Mouse (Mus musculus): Measurements from ENCODE around the gene Upk1a. TPM values are rescaled to one million over a fixed set of nuclear protein-coding genes. Genes with fewer than 3 reads are reported as not detected.

Gene Upk1a
- polyA plus RNA-seq (2015; fragmentation: Nextera tagmentation; extraction: Ambion mirVana): 0.15 and 0.19 TPM in 2 replicates

DNA sequence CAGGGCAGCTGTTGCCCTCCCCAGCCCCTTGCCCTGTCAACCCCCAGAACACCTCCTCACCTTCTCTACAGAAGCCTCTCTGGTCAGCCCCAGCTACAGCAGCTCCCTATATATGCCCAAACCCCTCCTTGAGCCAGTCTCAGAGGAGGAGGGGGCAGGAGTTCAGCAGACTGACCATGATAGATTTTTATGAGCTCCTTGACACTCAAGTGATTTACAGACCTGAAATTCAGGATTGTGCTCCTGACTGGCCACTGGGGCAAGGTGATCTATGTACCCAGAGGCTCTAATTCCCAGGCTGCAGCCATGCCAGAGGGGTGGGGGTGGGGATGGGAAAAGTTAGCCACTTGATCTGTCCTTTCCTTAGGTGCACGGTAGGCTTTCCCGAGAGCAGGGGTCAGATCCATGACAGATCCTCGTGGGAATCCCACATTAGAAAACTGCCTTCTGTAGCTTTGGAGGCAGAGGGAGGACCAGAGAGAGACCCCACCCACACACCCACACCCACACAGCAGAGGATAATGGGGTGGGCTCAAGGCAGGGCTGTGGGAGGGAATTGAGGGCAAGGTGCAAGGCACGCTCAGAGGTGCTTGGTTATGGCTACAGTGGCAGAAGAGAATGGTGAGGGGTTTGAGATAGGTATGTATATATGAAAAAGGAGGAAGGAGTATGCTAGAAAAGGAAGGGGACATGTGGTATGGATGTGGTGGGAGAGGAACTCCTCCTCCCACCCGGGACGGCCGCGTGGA lies at the start of gene Upk1a:
TSS of gene Upk1a (minus strand) at position 194 of the 749 bp plus-strand sequence.

DNA sequence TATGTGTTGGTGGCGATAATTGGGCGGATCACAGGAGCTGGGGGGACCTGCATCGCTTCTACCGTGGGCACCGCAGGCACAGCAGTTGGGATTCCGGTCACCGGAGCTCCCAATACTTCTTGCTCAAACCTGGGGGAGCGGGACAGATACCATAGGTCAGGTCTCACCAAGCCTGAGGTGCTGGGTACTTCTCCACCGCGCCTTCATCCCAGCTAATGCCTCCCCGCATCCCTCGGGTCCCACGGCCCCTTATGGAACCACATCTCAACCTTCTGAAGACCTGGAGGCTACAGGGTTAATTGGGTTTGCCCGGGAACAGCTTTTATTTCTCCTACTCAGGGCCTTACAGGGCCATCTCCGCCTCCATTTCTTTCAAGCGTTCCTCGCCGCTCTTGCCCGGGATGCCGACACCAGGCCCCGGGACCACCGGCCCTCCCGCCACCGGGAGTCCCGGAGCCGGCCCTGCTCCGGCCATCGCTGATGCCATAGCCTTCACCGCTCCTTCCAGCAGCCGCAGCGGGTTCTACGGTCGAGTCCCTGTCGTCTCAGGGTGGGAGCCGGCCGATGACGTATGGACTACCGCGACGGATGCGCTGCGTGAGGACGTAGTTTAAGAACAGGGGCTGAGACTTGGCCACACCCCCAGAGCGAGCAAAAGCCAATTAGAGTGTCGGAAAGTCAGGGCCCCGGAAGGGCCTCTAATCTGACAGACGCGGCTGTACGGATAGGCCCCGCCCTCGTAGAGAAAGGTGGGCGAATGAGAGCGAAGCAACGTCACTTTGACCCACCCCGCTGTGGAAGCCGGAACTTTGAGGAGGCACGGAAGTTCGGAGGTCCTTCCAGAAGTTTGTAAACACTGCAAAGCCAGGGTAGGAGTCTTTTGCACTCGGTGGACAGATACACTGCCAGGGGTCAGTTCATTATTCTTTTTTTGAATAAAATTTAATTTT lies 37.2 kb upstream of the Upk1a start, which contains the start of gene Rbm42:
TSS of gene Rbm42 (minus strand) at position 727 of the 950 bp plus-strand sequence.

DNA sequence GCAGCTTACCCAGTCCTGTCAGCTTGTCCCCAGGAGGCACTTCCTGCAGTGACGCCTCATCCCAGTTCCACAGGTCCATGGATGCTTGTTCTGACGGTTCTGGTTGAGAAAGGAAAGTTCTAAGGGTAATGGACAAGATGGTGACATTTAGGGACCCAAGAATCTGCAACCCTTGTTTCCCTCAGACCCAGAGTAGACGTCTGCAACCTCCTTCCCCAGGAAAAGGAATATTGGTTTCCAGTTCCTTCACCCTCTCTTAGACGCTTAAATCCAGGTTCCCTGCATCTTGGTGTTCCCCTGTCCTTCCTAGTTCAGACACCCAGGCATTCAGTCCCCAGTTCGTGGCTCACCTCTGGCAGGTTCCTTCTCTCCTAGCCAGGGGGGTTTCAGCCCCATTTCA lies 23.1 kb upstream of the Upk1a start, which contains the start of gene Etv2:
TSS of gene Etv2 (minus strand) at position 101 of the 400 bp plus-strand sequence.

DNA sequence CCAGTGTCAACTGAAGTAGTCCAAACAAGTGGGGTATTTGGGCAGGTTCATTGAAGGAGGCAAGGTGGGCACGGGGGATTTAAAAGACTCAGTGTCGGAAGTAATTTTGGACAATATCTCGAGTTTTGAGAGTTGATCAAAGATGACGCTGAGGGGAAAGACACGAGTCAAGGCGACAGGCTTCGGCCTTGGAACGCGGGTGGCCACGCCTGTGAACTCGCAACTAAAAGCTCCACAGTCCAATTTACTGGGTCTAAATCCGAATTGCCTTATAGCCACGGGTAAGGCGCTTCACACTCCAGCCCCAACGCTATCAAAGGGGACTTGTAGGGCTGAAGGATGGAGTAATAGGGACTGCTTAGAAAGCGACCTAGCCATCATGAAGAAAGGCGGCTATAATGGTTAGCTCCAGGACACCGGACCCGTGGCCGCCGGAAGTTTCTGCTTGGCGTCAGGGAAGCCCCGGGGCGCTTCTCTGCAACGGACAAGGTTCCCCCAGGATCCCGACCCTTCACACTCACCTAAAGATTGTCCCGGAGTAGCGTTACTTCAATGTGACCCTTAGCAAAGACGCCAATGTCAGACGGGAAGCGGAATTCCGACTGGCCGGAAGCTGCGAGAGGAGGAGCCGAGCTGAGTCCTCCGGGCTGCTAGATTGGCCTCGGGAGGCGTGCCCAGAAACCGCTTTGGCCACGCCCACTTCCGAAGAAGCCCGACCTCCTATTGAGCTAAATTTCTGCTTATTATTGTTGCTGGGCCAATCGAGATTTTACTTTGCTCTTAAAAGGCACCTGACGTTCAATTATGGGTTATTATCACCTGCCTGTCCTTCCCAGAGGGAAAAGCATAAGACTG lies 13.1 kb upstream of the Upk1a start, which contains the start of gene Cox6b1:
TSS of gene Cox6b1 (minus strand) at position 622 of the 855 bp plus-strand sequence.

DNA sequence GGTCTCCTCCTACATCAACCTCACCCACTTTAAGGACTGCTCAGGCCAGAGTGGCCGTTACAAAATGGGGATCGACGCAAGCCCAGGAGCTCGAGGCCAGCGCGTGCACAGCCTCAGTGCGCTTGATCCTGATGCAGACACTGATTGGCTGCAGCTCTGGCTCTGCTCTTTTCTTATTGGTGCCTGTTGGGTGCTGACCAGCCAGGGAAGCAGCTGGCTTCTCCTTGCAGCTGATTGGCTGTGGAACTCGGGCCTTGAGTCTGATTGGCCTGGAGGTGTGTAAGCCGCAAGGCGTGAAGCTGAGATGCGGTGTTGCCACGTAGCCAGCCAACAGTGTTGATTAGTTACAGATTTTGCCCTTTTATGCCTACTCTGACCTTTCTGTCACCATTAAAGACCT lies 13.9 kb downstream of the Upk1a start, which contains the start of gene Zbtb32:
TSS of gene Zbtb32 (minus strand) at position 124 of the 400 bp plus-strand sequence.

DNA sequence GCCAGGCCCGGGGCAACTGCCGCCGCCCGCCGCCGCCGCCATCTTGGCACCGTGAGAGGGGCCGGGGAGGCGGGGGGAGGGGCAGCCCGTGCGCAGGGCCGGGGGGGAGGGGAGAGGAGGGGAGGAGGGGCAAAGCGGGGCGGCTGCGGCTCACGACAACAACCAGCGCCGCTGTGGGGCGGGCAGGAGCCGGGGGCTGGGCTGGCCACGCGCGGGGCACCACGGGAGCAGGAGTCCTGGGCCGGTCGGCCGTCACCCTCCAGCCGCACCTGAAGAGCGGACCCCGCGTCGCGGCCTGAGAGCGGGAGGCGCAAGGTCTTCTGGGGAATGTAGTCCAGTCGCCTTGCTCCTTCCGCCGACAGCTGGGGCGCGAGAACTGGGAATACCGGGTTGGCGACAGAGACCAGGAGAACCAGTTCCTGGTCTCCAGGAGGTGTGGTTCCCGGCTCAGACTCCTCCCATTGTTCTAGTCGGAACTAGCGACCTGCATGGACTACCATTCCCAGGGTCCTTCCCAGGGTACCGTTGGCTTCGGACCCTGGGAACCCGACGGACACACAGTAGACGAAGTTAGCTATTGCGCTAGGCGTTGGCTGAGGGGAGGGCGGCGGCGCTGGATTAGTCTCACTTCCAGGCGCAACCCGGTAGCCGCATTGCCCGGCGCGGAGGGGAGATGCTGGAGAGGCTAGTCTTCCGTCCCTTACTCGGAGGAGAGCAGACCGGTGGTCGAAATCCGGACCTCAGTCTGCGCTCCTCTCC lies 23.8 kb downstream of the Upk1a start, which contains the start of gene Kmt2b:
TSS of gene Kmt2b (minus strand) at position 51 of the 759 bp plus-strand sequence.

DNA sequence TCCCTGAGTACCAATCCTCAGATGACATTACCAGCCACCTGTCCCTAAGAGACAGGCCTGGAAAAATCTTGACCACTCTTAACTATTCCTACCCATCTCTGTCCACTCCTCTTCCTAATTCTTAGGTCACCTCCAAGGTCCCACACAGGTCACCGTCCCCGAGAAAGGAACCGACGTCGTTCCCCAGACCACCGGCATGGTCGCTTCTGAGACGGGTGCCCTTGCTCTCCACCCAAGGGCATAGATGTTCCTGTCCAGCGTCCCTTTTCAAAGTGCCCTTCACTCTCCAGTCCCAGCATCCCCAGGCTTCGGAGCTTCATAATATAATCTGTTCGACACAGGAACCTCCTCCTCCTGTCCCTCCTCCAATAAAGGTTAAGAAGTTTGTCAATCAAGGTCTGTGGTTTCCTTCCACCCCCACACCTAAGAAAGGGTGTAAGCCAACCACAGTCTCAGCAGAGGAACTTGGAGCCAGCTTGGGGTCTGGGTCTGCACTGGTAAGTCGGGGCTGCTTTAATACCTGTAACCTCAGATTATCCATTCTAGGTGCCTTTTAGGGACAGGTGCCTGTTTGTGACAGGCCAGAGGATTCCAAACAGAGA lies 47.6 kb downstream of the Upk1a start, which contains the start of gene Igflr1:
TSS of gene Igflr1 (plus strand) at position 458 of the 602 bp plus-strand sequence.

DNA sequence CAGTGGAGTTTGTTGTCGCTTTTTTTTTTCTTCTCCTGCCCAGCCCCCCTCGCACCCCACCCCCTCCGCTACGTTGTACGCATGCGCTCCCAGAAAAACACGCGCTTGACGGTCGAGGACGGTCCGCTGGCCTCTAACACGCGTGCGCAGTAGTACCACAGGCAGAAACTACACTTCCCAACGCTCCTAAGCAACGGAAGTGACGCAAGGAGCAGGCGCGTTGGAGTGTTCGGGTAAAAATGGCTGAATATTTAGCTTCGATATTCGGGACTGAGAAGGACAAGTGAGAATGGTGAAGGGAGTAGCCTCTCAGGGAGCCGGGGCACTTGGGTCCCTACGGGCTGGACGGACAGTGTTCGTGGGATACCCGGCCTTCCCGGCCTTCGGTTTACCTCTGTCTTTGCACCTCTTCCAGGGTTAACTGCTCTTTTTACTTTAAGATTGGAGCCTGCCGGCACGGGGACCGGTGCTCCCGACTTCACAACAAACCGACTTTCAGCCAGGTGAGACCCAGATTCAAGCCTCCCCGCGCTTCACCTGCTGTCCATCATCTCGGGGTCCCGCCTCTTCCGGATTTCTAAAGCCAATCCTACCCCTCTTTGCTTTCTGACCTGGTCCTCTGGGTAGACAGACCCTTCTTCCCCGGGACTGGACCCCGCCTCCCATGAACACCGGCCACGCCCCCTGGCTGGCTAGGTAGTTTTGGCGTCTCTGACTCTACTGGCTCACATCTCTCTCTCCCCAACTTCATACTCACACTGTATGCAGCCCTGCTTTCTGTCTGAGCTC lies 49.3 kb downstream of the Upk1a start, which contains the start of the genes U2af1l4, Gm49396 and Psenen:
TSS of gene U2af1l4 (plus strand) at position 185 of the 789 bp plus-strand sequence.
TSS of gene Gm49396 (plus strand) at position 228 of the 789 bp plus-strand sequence.
TSS of gene Psenen (minus strand) at position 511 of the 789 bp plus-strand sequence.

DNA sequence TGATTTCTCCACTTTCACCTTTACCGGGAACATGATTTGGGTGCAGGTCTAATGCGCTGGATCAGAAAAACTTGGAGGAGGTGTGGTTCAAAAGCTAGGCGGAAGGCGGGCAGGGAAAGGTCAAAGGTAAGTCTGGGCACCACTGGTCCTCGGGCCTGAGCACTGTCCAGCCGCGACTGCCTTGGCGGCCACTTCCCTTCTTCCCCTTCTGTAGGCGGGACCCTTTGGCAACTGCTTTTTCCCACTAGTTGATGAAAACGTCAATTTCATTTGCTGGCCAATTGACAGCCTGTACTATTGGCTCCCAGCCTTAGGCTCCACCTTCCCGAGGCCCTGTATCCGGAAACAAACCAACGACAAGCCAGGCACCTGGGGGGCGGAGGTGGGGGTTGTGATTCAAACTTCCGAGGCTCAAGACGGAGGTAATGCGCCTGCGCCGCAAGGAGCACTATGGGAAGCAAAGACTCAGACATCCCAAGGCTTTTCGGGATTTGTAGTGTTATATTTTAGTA lies 53.1 kb downstream of the Upk1a start, which contains the start of gene Lin37:
TSS of gene Lin37 (minus strand) at position 396 of the 512 bp plus-strand sequence.

Other genes starting within 250 kb of the Upk1a start
- 396 and 576 TPM in 2 replicates for gene Tyrobp, start 199.1 kb downstream of the Upk1a start, polyA plus RNA-seq (2015; fragmentation: Nextera tagmentation; extraction: Ambion mirVana)
- 32.8 and 46.4 TPM in 2 replicates for gene Hcst, start 193.0 kb downstream of the Upk1a start, polyA plus RNA-seq (2015; fragmentation: Nextera tagmentation; extraction: Ambion mirVana)
- 4.5 and 5.9 TPM in 2 replicates for gene Nfkbid, start 191.1 kb downstream of the Upk1a start, polyA plus RNA-seq (2015; fragmentation: Nextera tagmentation; extraction: Ambion mirVana)
- gene Aplp1, start 167.3 kb downstream of the Upk1a start, polyA plus RNA-seq (2015; fragmentation: Nextera tagmentation; extraction: Ambion mirVana): 2.0 and 2.3 TPM in 2 replicates
- 0.04 and 0.23 TPM in 2 replicates for gene Kirrel2, start 155.2 kb downstream of the Upk1a start, polyA plus RNA-seq (2015; fragmentation: Nextera tagmentation; extraction: Ambion mirVana)
- 0.21 and 0.32 TPM in 2 replicates for gene Nphs1, start 154.5 kb downstream of the Upk1a start, polyA plus RNA-seq (2015; fragmentation: Nextera tagmentation; extraction: Ambion mirVana)
- 0.10 TPM in 1 of 2 replicates, not detected in the other for gene Prodh2, start 119.2 kb downstream of the Upk1a start, polyA plus RNA-seq (2015; fragmentation: Nextera tagmentation; extraction: Ambion mirVana)
- gene Arhgap33, start 77.8 kb downstream of the Upk1a start, polyA plus RNA-seq (2015; fragmentation: Nextera tagmentation; extraction: Ambion mirVana): 3.5 TPM in 2 replicates
- 14.6 and 14.7 TPM in 2 replicates for gene Hspb6, start 60.7 kb downstream of the Upk1a start, polyA plus RNA-seq (2015; fragmentation: Nextera tagmentation; extraction: Ambion mirVana)
- gene Proser3, start 60.5 kb downstream of the Upk1a start, polyA plus RNA-seq (2015; fragmentation: Nextera tagmentation; extraction: Ambion mirVana): 2.5 and 3.4 TPM in 2 replicates
- gene Lin37, start 53.0 kb downstream of the Upk1a start, polyA plus RNA-seq (2015; fragmentation: Nextera tagmentation; extraction: Ambion mirVana): 38.8 and 42.2 TPM in 2 replicates
- 61.2 and 70.3 TPM in 2 replicates for gene U2af1l4, start 49.5 kb downstream of the Upk1a start, polyA plus RNA-seq (2015; fragmentation: Nextera tagmentation; extraction: Ambion mirVana)
- 4.4 and 4.9 TPM in 2 replicates for gene Gm49396, start 49.5 kb downstream of the Upk1a start, polyA plus RNA-seq (2015; fragmentation: Nextera tagmentation; extraction: Ambion mirVana)
- 105 and 115 TPM in 2 replicates for gene Psenen, start 49.2 kb downstream of the Upk1a start, polyA plus RNA-seq (2015; fragmentation: Nextera tagmentation; extraction: Ambion mirVana)
- gene Igflr1, start 47.4 kb downstream of the Upk1a start, polyA plus RNA-seq (2015; fragmentation: Nextera tagmentation; extraction: Ambion mirVana): 2.4 and 2.9 TPM in 2 replicates
- gene Kmt2b, start 24.1 kb downstream of the Upk1a start, polyA plus RNA-seq (2015; fragmentation: Nextera tagmentation; extraction: Ambion mirVana): 6.0 and 8.5 TPM in 2 replicates
- gene Zbtb32, start 13.9 kb downstream of the Upk1a start, polyA plus RNA-seq (2015; fragmentation: Nextera tagmentation; extraction: Ambion mirVana): 0.21 and 0.22 TPM in 2 replicates
- 695 and 741 TPM in 2 replicates for gene Cox6b1, start 13.3 kb upstream of the Upk1a start, polyA plus RNA-seq (2015; fragmentation: Nextera tagmentation; extraction: Ambion mirVana)
- not detected in 2 replicates for gene Etv2, start 23.0 kb upstream of the Upk1a start, polyA plus RNA-seq (2015; fragmentation: Nextera tagmentation; extraction: Ambion mirVana)
- 69.8 and 70.7 TPM in 2 replicates for gene Rbm42, start 37.5 kb upstream of the Upk1a start, polyA plus RNA-seq (2015; fragmentation: Nextera tagmentation; extraction: Ambion mirVana)
- gene Haus5, start 52.1 kb upstream of the Upk1a start, polyA plus RNA-seq (2015; fragmentation: Nextera tagmentation; extraction: Ambion mirVana): 41.0 and 45.0 TPM in 2 replicates
- not detected in 2 replicates for gene Pmis2, start 58.8 kb upstream of the Upk1a start, polyA plus RNA-seq (2015; fragmentation: Nextera tagmentation; extraction: Ambion mirVana)
- gene 2200002J24Rik, start 86.1 kb upstream of the Upk1a start, polyA plus RNA-seq (2015; fragmentation: Nextera tagmentation; extraction: Ambion mirVana): 0.49 and 1.6 TPM in 2 replicates
- 1.3 and 1.6 TPM in 2 replicates for gene Atp4a, start 99.4 kb upstream of the Upk1a start, polyA plus RNA-seq (2015; fragmentation: Nextera tagmentation; extraction: Ambion mirVana)
- 128 and 142 TPM in 2 replicates for gene Tmem147, start 116.7 kb upstream of the Upk1a start, polyA plus RNA-seq (2015; fragmentation: Nextera tagmentation; extraction: Ambion mirVana)
- 0.25 and 0.27 TPM in 2 replicates for gene Gapdhs, start 130.8 kb upstream of the Upk1a start, polyA plus RNA-seq (2015; fragmentation: Nextera tagmentation; extraction: Ambion mirVana)
- 2.2 and 4.9 TPM in 2 replicates for gene Sbsn, start 138.6 kb upstream of the Upk1a start, polyA plus RNA-seq (2015; fragmentation: Nextera tagmentation; extraction: Ambion mirVana)
- gene Dmkn, start 150.9 kb upstream of the Upk1a start, polyA plus RNA-seq (2015; fragmentation: Nextera tagmentation; extraction: Ambion mirVana): 25.5 and 26.9 TPM in 2 replicates
- 1.9 and 2.6 TPM in 2 replicates for gene Krtdap, start 175.0 kb upstream of the Upk1a start, polyA plus RNA-seq (2015; fragmentation: Nextera tagmentation; extraction: Ambion mirVana)
- gene Ffar2, start 210.9 kb upstream of the Upk1a start, polyA plus RNA-seq (2015; fragmentation: Nextera tagmentation; extraction: Ambion mirVana): 1.7 and 2.7 TPM in 2 replicates
- gene Ffar3, start 243.3 kb upstream of the Upk1a start, polyA plus RNA-seq (2015; fragmentation: Nextera tagmentation; extraction: Ambion mirVana): not detected in 2 replicates
- gene Ffar1, start 248.7 kb upstream of the Upk1a start, polyA plus RNA-seq (2015; fragmentation: Nextera tagmentation; extraction: Ambion mirVana): 0.18 and 0.27 TPM in 2 replicates

Data from spleen, postnatal 0 days (tissue).